Mouse (Mus musculus) heart, postnatal 0 days (tissue): ENCODE data around the gene Morn4. TPM values are rescaled to one million over a fixed set of nuclear protein-coding genes. Genes with fewer than 3 reads are reported as not detected.
"Not testable (repeated sequence)": the region's sequence is repeated elsewhere in the genome, so short reads cannot be mapped to it uniquely, and the experiment has no call there.

ENCODE experiments used
- ATAC-seq: fragments of 200-750 bp; cut with Nextera tagmentation; 2 replicates; pipeline ENCODE4 v1.8.0; 2017; ENCODE audit warnings: low read depth, moderate number of reproducible peaks, moderate library complexity; ENCODE audit not compliant: insufficient read depth
- DNase-seq: peaks from one replicate; pipeline ENCODE4 v3.0.0-alpha.2; 2016; ENCODE audit warnings: low spot score
- H3K27ac ChIP-seq: fragments of 300-500 bp; sonication (generic); 2 replicates; pipeline ENCODE4 v1.5.1; 2014; ENCODE audit warnings: low read depth, mild to moderate bottlenecking
- H3K27me3 ChIP-seq: fragments of 300-500 bp; sonication (generic); 2 replicates; pipeline ENCODE4 v1.6.1; 2014; ENCODE audit warnings: low read length, mixed read lengths; ENCODE audit not compliant: control insufficient read depth, insufficient read depth
- H3K36me3 ChIP-seq: fragments of 300-500 bp; sonication (generic); replicated peaks from 2 replicates; pipeline ENCODE4 v1.6.1; 2014; ENCODE audit warnings: low read length, mixed read lengths; ENCODE audit not compliant: control insufficient read depth, insufficient read depth
- H3K4me1 ChIP-seq: fragments of 300-500 bp; sonication (generic); 2 replicates; pipeline ENCODE4 v1.6.1; 2014; ENCODE audit warnings: antibody characterized with exemption; ENCODE audit not compliant: control insufficient read depth, insufficient read depth
- H3K4me2 ChIP-seq: fragments of 300-500 bp; sonication (generic); 2 replicates; pipeline ENCODE4 v1.6.1; 2014; ENCODE audit warnings: low read depth, mild to moderate bottlenecking, low read length, moderate library complexity
- H3K4me3 ChIP-seq: fragments of 300-500 bp; sonication (generic); 2 replicates; pipeline ENCODE4 v1.5.1; 2014; ENCODE audit warnings: low read depth, low read length
- H3K9ac ChIP-seq: fragments of 300-500 bp; sonication (generic); replicated peaks from 2 replicates; pipeline ENCODE4 v1.6.1; 2014; ENCODE audit warnings: low read depth, low read length, mixed read lengths
- H3K9me3 ChIP-seq: fragments of 300-500 bp; sonication (generic); replicated peaks from 2 replicates; pipeline ENCODE4 v1.6.1; 2016; ENCODE audit warnings: low read length; ENCODE audit not compliant: control insufficient read depth
- CTCF ChIP-seq: IDR thresholded peaks from 2 replicates; pipeline ENCODE4 v1.5.1; 2016; ENCODE audit warnings: antibody characterized with exemption, control low read depth, low read depth
- EP300 ChIP-seq: IDR thresholded peaks from 2 replicates; pipeline ENCODE4 v1.6.1; 2016; ENCODE audit warnings: antibody characterized with exemption, low read depth
- WGBS: fragments of 180-500 bp; shearing (Covaris S2); extraction: QIAGEN DNeasy Blood & Tissue Kit; methylation state at CpG from one replicate; pipeline ENCODE4 v1.1.7; 2014; 5-methylcytosine and 5-hydroxymethylcytosine counted together
- polyA plus RNA-seq: library from polyadenylated mRNA; unstranded; fragments of >200 nt; fragmentation: Nextera tagmentation; extraction: Ambion mirVana; gene quantifications from 2 replicates; pipeline ENCODE4 v1.2.1, GENCODE M21; 2015
- total RNA-seq: library from RNA; depleted of rRNA; stranded (reverse); fragments of >200 nt; gene quantifications from 2 replicates; pipeline ENCODE4 v1.2.3, GENCODE M21; 2014; ENCODE audit warnings: low replicate concordance

Gene Morn4
- total and polyA plus RNA-seq, 2 experiments from 2014 or later, result 2.3 to 5.7 TPM

DNA sequence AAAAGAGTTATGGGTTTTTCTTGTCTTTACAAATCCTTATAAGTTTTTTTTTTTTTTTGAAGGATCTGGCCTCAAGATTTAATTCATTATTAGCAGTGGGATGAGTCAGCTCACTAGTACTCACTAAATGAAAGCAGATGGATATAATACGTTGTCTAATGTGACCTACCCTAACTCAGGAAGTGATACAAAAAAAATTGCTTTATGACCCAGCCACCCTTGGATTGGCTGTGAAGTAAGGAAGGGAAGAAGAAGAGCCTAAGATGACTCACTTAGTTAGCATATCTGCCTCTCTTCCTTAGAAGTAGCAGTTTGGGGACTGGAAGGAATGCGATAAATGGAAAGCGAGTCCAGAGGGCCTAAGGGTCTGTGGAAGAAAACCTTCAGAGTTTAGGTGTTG is 13.2 kb upstream of the Morn4 start:
- no peak for TF ChIP-seq EP300
- no peak for TF ChIP-seq CTCF
- H3K27me3 ChIP-seq, result no peaks in the 10 kb centered on the region
- WGBS, result 85% methylated on average over 3 of the region's 3 CpGs

DNA sequence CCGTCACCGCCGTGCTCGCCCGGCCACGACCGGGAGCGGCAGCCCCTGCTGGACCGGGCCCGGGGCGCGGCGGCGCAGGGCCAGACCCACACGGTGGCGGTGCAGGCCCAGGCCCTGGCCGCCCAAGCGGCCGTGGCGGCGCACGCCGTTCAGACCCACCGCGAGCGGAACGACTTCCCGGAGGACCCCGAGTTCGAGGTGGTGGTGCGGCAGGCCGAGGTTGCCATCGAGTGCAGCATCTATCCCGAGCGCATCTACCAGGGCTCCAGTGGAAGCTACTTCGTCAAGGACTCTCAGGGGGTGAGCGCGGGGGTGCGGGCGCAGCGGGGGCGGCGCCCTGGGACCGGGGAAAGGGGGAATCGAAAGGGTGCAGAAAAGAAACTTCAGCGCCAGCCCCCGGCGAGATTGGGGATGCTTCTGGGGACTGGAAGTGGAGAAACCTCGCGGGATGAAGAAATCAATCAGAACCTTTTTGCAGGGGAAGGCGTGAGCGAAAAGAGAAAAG is 4.5 kb upstream of the Morn4 start:
- WGBS, result 0% methylated on average over 49 of the region's 52 CpGs
- peaks cover 13% of the 10 kb centered on the region for H3K36me3 ChIP-seq
- H3K4me1 ChIP-seq, result peaks cover 16% of the 10 kb centered on the region
- peak overlapping the region; percentile 77 for H3K4me2 ChIP-seq
- H3K9ac ChIP-seq, result peak overlapping the region; percentile 90
- H3K4me3 ChIP-seq, result peak overlapping the region; percentile 90
- H3K9me3 ChIP-seq, result no peaks in the 10 kb centered on the region
- no peaks in the 10 kb centered on the region for H3K27me3 ChIP-seq
- ATAC-seq (peak; percentile 43), DNase-seq (peak; percentile 30)
- peak overlapping the region; percentile 93 for H3K27ac ChIP-seq
- no peak for TF ChIP-seq EP300
- TF ChIP-seq CTCF, result no peak

More for the DNA sequence above, 13.2 kb upstream of the Morn4 start:
- Histone ChIP-seq H3K27ac (no peak overlapping the region), H3K4me1 (no peaks in the 10 kb centered on the region), H3K9ac (no peak overlapping the region), H3K4me3 (no peak overlapping the region), H3K9me3 (no peaks in the 10 kb centered on the region), H3K4me2 (no peak overlapping the region), H3K36me3 (peaks cover 24% of the 10 kb centered on the region; the same call in 1 of the 2 replicates)
- DNase-seq (no peak), ATAC-seq (no peak)

DNA sequence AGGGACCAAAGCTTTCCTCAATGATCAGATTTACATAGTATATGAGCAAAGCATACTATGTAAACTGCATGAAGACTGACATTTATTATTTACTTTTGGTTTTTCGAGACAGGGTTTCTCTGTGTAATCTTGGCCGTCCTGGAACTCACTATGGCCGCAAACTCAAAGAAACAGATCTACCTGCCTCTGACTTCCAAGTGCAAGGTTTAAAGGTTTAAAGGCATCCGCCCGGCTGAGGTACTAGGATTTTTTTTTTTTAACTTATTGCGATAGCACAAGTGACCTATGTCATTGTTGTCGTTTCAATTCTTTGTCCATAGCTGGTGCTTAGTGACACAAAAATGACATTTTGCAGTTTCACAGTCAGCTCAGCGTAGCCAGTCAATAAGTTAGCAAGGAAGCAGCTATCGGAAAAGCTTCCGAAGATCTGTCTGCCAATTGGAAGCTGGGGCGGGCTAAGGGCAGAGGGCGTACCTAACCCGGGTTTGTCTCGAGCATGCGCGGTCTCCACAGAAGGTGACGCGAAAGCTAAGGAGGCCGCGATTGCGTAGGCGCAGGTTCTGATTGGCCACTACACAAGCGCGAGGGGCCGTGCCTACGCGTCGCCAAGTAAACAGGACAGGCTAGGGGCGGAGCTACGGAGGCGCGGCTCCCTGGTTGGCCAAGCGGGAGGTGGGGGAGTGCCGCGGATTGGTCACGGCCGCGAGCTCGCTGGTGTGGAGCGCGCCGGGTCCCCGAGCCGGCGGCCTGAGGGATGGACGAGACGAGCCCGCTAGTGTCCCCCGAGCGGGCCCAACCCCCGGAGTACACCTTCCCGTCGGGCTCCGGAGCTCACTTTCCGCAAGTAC is 3.8 kb upstream of the Morn4 start, which contains the start of gene Pi4k2a:
TSS of gene Pi4k2a (plus strand) at position 723 of the 848 bp plus-strand sequence.
- H3K27me3 ChIP-seq, result no peaks in the 10 kb centered on the region
- no peaks in the 10 kb centered on the region for H3K9me3 ChIP-seq
- peak; percentile 99 for DNase-seq
- H3K27ac ChIP-seq, result peak within 1 kb of the TSS; percentile 93
- peaks cover 16% of the 10 kb centered on the region for H3K4me1 ChIP-seq
- H3K4me3 ChIP-seq, result peak within 1 kb of the TSS; percentile 90
- H3K4me2 ChIP-seq, result peak within 1 kb of the TSS; percentile 77
- ATAC-seq, result peak; percentile 99
- under 1% methylated on average over 51 of the region's 55 CpGs for WGBS
- H3K36me3 ChIP-seq, result peaks cover 10% of the 10 kb centered on the region
- peak within 1 kb of the TSS; percentile 90 for H3K9ac ChIP-seq
- 0 out of 2 replicates have a peak, but pooled peaks have one; percentile 16 for TF ChIP-seq EP300
- TF ChIP-seq CTCF, result no peak

DNA sequence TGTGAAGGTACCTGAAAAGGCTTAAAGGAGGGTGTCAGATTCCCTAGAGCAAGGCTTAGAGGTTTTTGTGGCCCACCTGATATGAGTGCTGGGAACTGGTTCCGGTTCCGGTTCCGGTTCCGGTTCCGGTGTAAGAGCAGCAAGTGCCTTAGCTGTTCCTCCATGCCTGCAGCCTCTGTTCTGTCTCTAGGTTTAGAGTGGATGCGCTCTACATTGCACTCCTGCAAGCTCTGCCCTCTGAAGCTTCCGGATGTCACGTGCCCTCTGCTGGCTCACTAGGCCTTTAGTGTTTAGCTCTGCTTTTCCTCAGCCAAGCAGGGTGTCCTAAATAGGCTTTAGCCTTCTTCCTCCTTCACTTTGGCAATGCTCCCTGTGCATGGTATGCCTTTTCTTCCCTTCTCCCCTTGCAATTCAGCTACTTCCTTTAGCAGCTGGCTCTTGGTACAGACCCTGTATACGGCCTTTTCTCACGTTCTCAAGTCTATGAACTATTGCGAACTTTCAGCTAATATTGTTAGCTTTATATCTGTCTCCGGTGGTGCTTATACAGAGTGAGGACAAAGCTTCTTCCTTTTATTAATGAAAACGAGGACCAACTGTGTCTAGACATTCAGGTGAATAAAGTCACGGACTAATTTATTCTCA is 3.1 kb upstream of the Morn4 start:
- H3K9me3 ChIP-seq, result no peaks in the 10 kb centered on the region
- 0 out of 2 replicates have a peak overlapping the region, but pooled peaks have one; percentile 41 for H3K9ac ChIP-seq
- TF ChIP-seq EP300 (no peak; the same call in 1 of the 2 replicates), CTCF (no peak)
- WGBS, result 23% methylated on average over 14 of the region's 14 CpGs
- DNase-seq (peak; percentile 63), ATAC-seq (no peak)
- H3K4me2 ChIP-seq, result peak overlapping the region; percentile 66
- peaks cover 5% of the 10 kb centered on the region for H3K36me3 ChIP-seq
- no peaks in the 10 kb centered on the region for H3K27me3 ChIP-seq
- H3K4me1 ChIP-seq, result peaks cover 16% of the 10 kb centered on the region
- peak overlapping the region; percentile 90 for H3K4me3 ChIP-seq
- H3K27ac ChIP-seq, result peak overlapping the region; percentile 85

DNA sequence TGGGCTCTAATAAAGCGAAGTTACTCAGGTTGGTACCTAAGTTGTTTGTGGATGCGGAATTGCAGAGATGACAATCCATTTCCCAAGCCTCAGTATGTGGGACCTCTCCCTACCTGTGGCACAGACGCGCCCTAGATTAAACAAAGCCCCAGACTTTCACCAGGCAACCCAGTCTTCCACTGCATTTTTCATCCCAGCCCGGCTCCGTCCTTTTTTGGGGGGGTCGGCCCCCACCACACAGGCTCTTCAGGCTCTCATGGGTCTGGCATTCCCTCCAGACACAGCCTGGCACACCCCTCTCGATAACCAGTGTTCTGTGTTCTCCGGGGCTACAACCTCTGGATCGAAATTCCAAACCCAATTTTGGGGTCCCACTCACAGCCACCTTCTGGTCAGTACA is 467 bp downstream of the Morn4 start:
- Histone ChIP-seq H3K36me3 (no peaks in the 10 kb centered on the region), H3K4me3 (peak overlapping the region; percentile 55), H3K4me1 (peaks cover 10% of the 10 kb centered on the region), H3K4me2 (peak overlapping the region; percentile 75), H3K27me3 (no peaks in the 10 kb centered on the region), H3K9ac (0 out of 2 replicates have a peak overlapping the region, but pooled peaks have one; percentile 18), H3K27ac (no peak overlapping the region), H3K9me3 (no peaks in the 10 kb centered on the region)
- ATAC-seq (no peak), DNase-seq (no peak)
- TF ChIP-seq EP300 (no peak), CTCF (no peak)
- WGBS, result 6% methylated on average over 10 of the region's 10 CpGs

DNA sequence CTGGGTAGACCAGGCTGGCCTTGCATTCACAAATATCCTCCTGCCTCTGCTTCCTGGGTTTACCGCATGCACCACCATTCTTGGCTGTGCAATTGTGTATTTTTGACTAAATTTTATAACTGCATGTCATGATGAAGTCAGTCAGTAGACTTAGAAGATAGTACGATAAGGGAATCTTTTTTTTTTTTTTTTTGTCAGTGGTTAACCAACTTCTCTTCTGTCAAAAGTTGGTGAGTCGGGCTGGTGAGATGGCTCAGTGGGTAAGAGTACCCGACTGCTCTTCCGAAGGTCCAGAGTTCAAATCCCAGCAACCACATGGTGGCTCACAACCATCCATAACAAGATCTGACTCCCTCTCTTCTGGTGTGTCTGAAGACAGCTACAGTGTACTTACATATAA is 4.5 kb downstream of the Morn4 start:
- WGBS, result 86% methylated on average over 5 of the region's 5 CpGs
- not testable (repeated sequence) for H3K4me3 ChIP-seq

More for the DNA sequence above, 4.5 kb downstream of the Morn4 start:
- H3K36me3 ChIP-seq, H3K27me3 ChIP-seq, H3K4me1 ChIP-seq, H3K9ac ChIP-seq, DNase-seq, H3K4me2 ChIP-seq, H3K27ac ChIP-seq, H3K9me3 ChIP-seq, ATAC-seq: not testable (repeated sequence)
